Mouse (Mus musculus) left cerebral cortex, adult 2 months (tissue): ENCODE measurements at regions not wholly inside any gene's neighbourhood (a gene's known extent, or its start where the extent isn't known, plus 50 kb on each side); places are given as distances from the start of the nearest gene placed in this dataset.

ENCODE experiments used
- DNase-seq, 2 experiments: peaks; one replicate each; pipeline ENCODE4 v3.0.0; 2021 to 2022; ENCODE audit warnings: low spot score in 2 of 2, mixed read lengths in 1 of 2; ENCODE audit errors: extremely low spot score in 1 of 2
- H3K27ac ChIP-seq: fragments of 200-600 bp; 2 replicates; pipeline ENCODE4 v1.8.1; 2022
- H3K4me3 ChIP-seq: fragments of 200-600 bp; 2 replicates; pipeline ENCODE4 v1.8.1; 2022
- CTCF ChIP-seq: fragments of 200-600 bp; IDR thresholded peaks from 2 replicates; pipeline ENCODE4 v1.8.1; 2022; ENCODE audit warnings: antibody characterized with exemption, mild to moderate bottlenecking, moderate library complexity
- intact Hi-C: fragments of 180-260 bp; cut with DNase I; formaldehyde crosslinking; loops from one replicate; pipeline ENCODE4 v1.15.1; 2025

- Histone ChIP-seq H3K27ac (no peak overlapping the region), H3K4me3 (no peak overlapping the region)
- no peak for TF ChIP-seq CTCF
- DNase-seq: no peak
- intact Hi-C loops: no loop called here
Observed at GRCm38 (mm10) chr5:16424745-16425144, 128.6 kb upstream of the Hgf start.

- no peak for TF ChIP-seq CTCF
- Histone ChIP-seq H3K27ac (no peak overlapping the region), H3K4me3 (no peak overlapping the region)
- intact Hi-C loops: no loop called here
- no peak for DNase-seq
Observed at GRCm38 (mm10) chr5:16425302-16425701, 128.0 kb upstream of the Hgf start.

GRCm38 (mm10) chr5:16426306-16426705, 127.0 kb upstream of the Hgf start:
- no peak for TF ChIP-seq CTCF
- DNase-seq: no peak

GRCm38 (mm10) chr5:16434586-16434985, 118.7 kb upstream of the Hgf start:
- intact Hi-C loops: no loop called here
- DNase-seq: no peak
- Histone ChIP-seq H3K27ac (no peak overlapping the region), H3K4me3 (no peak overlapping the region)
- no peak for TF ChIP-seq CTCF

More at GRCm38 (mm10) chr5:16426306-16426705, 127.0 kb upstream of the Hgf start:
- Histone ChIP-seq H3K27ac (no peak overlapping the region), H3K4me3 (no peak overlapping the region)
- intact Hi-C loops: no loop called here

- intact Hi-C loops: no loop called here
- DNase-seq: no peak
- Histone ChIP-seq H3K4me3 (no peak overlapping the region), H3K27ac (no peak overlapping the region)
- TF ChIP-seq CTCF: no peak
Observed at GRCm38 (mm10) chr5:16445056-16445455, 108.2 kb upstream of the Hgf start.

- no peak for TF ChIP-seq CTCF
- H3K27ac ChIP-seq: no peak overlapping the region
- intact Hi-C loops: no loop called here
- no peak for DNase-seq
- H3K4me3 ChIP-seq: no peak overlapping the region
Observed at GRCm38 (mm10) chr5:16446977-16447376, 106.3 kb upstream of the Hgf start.

- intact Hi-C loops: no loop called here
- no peak for DNase-seq
- no peak for TF ChIP-seq CTCF
- Histone ChIP-seq H3K27ac (no peak overlapping the region), H3K4me3 (no peak overlapping the region)
Observed at GRCm38 (mm10) chr5:16461795-16462194, 91.5 kb upstream of the Hgf start.

GRCm38 (mm10) chr5:16466266-16466665, 87.0 kb upstream of the Hgf start:
- Histone ChIP-seq H3K27ac (no peak overlapping the region), H3K4me3 (no peak overlapping the region)
- no peak for TF ChIP-seq CTCF
- DNase-seq: no peak
- intact Hi-C loops: no loop called here

GRCm38 (mm10) chr5:16468560-16468959, 84.7 kb upstream of the Hgf start:
- no peak for DNase-seq
- Histone ChIP-seq H3K27ac (no peak overlapping the region), H3K4me3 (no peak overlapping the region)
- TF ChIP-seq CTCF: no peak
- intact Hi-C loops: no loop called here

GRCm38 (mm10) chr5:16469221-16469620, 84.1 kb upstream of the Hgf start:
- TF ChIP-seq CTCF: no peak
- no peak overlapping the region for H3K27ac ChIP-seq

GRCm38 (mm10) chr5:16469644-16470275, 83.5 kb upstream of the Hgf start:
- H3K27ac ChIP-seq: no peak overlapping the region; the same call in 1 of the 2 replicates
- H3K4me3 ChIP-seq: no peak overlapping the region
- intact Hi-C loops: no loop called here
- DNase-seq: peak in 1 of 2 experiments; percentile 15
- TF ChIP-seq CTCF: no peak

More at GRCm38 (mm10) chr5:16469221-16469620, 84.1 kb upstream of the Hgf start:
- H3K4me3 ChIP-seq: no peak overlapping the region
- intact Hi-C loops: no loop called here
- no peak for DNase-seq

GRCm38 (mm10) chr5:16470366-16470982, 82.8 kb upstream of the Hgf start:
- intact Hi-C loops: no loop called here
- no peak overlapping the region; the same call in 1 of the 2 replicates for H3K27ac ChIP-seq
- no peak for TF ChIP-seq CTCF
- no peak for DNase-seq
- H3K4me3 ChIP-seq: no peak overlapping the region

- H3K27ac ChIP-seq: no peak overlapping the region
- intact Hi-C loops: no loop called here
- no peak for TF ChIP-seq CTCF
- no peak overlapping the region for H3K4me3 ChIP-seq
- DNase-seq: no peak
Observed at GRCm38 (mm10) chr5:16487969-16488368, 65.3 kb upstream of the Hgf start.
